Mouse (Mus musculus): ENCODE results near the gene Btbd17. TPM values are rescaled to one million over a fixed set of nuclear protein-coding genes. Genes with fewer than 3 reads are reported as not detected.

The Btbd17 gene
- polyA plus RNA-seq, 1 experiment from 2014 or later, result not detected

- Histone ChIP-seq H3K27me3 (replicated peaks) (peaks cover 13% of the 10 kb centered on the region), H3K9ac (no peak overlapping the region), H3K9me3 (no peaks in the 10 kb centered on the region), H3K4me2 (no peak overlapping the region), H3K4me1 (no peaks in the 10 kb centered on the region), H3K36me3 (no peaks in the 10 kb centered on the region), H3K4me3 (no peak overlapping the region), H3K27ac (replicated peaks) (no peak overlapping the region)
- WGBS, result 78% methylated on average over 12 of the region's 12 CpGs
- no peak for ATAC-seq (ENCODE audit: extremely low read depth, insufficient number of reproducible peaks, low FRiP score, low TSS enrichment)
Measured at GRCm38 (mm10) chr11:114747564-114748138, 48.1 kb downstream of the Btbd17 start.

GRCm38 (mm10) chr11:114745134-114745533 is 50.6 kb downstream of the Btbd17 start:
- Histone ChIP-seq H3K27ac (replicated peaks) (no peak overlapping the region), H3K27me3 (replicated peaks) (peaks cover 16% of the 10 kb centered on the region), H3K4me1 (peaks cover 8% of the 10 kb centered on the region), H3K9me3 (no peaks in the 10 kb centered on the region), H3K9ac (peak overlapping the region; percentile 65), H3K4me3 (no peak overlapping the region), H3K4me2 (peak overlapping the region; percentile 45), H3K36me3 (no peaks in the 10 kb centered on the region)
- no peak for ATAC-seq (ENCODE audit: extremely low read depth, insufficient number of reproducible peaks, low FRiP score, low TSS enrichment)
- WGBS, result under 1% methylated on average over 12 of the region's 12 CpGs

- H3K36me3 ChIP-seq, result no peaks in the 10 kb centered on the region
Measured at GRCm38 (mm10) chr11:114741451-114741850, 54.3 kb downstream of the Btbd17 start.

More at GRCm38 (mm10) chr11:114741451-114741850, 54.3 kb downstream of the Btbd17 start:
- no peaks in the 10 kb centered on the region for H3K9me3 ChIP-seq
- WGBS, result 58% methylated on average over 6 of the region's 6 CpGs
- no peak overlapping the region for H3K4me3 ChIP-seq
- peaks cover 11% of the 10 kb centered on the region for H3K4me1 ChIP-seq
- no peak overlapping the region for H3K4me2 ChIP-seq
- ATAC-seq (ENCODE audit: extremely low read depth, insufficient number of reproducible peaks, low FRiP score, low TSS enrichment), result no peak
- H3K9ac ChIP-seq, result no peak overlapping the region
- H3K27me3 ChIP-seq (replicated peaks), result peaks cover 24% of the 10 kb centered on the region
- no peak overlapping the region for H3K27ac ChIP-seq (replicated peaks)

Other genes starting within 250 kb of the Btbd17 start
- 754 and 817 TPM in 2 replicates for gene Rpl38, start 127.4 kb downstream of the Btbd17 start, polyA plus RNA-seq (2015; fragmentation: Nextera tagmentation; extraction: Ambion mirVana)
- 7.5 and 7.7 TPM in 2 replicates for gene Ttyh2, start 120.5 kb downstream of the Btbd17 start, polyA plus RNA-seq (2015; fragmentation: Nextera tagmentation; extraction: Ambion mirVana)
- 0.13 and 0.36 TPM in 2 replicates for gene Dnaic2, start 68.5 kb downstream of the Btbd17 start, polyA plus RNA-seq (2015; fragmentation: Nextera tagmentation; extraction: Ambion mirVana)
- 0.17 TPM in 1 of 2 replicates, not detected in the other for gene Kif19a, start 30.6 kb downstream of the Btbd17 start, polyA plus RNA-seq (2015; fragmentation: Nextera tagmentation; extraction: Ambion mirVana)
- gene Gpr142, start 3.0 kb upstream of the Btbd17 start, polyA plus RNA-seq (2015; fragmentation: Nextera tagmentation; extraction: Ambion mirVana), result not detected in 2 replicates
- 20.6 and 20.7 TPM in 2 replicates for gene Gprc5c, start 55.2 kb upstream of the Btbd17 start, polyA plus RNA-seq (2015; fragmentation: Nextera tagmentation; extraction: Ambion mirVana)
- 0.82 and 1.4 TPM in 2 replicates for gene Cd300a, start 94.1 kb upstream of the Btbd17 start, polyA plus RNA-seq (2015; fragmentation: Nextera tagmentation; extraction: Ambion mirVana)
- gene Cd300lb, start 138.4 kb upstream of the Btbd17 start, polyA plus RNA-seq (2015; fragmentation: Nextera tagmentation; extraction: Ambion mirVana), result 0.45 and 0.49 TPM in 2 replicates
- not detected in 2 replicates for gene Cd300c, start 173.2 kb upstream of the Btbd17 start, polyA plus RNA-seq (2015; fragmentation: Nextera tagmentation; extraction: Ambion mirVana)
- 0.05 and 0.40 TPM in 2 replicates for gene Cd300ld, start 194.0 kb upstream of the Btbd17 start, polyA plus RNA-seq (2015; fragmentation: Nextera tagmentation; extraction: Ambion mirVana)
- 1.6 and 1.9 TPM in 2 replicates for gene Cd300c2, start 205.9 kb upstream of the Btbd17 start, polyA plus RNA-seq (2015; fragmentation: Nextera tagmentation; extraction: Ambion mirVana)
- gene Cd300ld2, start 220.2 kb upstream of the Btbd17 start, polyA plus RNA-seq (2015; fragmentation: Nextera tagmentation; extraction: Ambion mirVana), result not detected in 2 replicates
- not detected in 2 replicates for gene Cd300ld4, start 231.1 kb upstream of the Btbd17 start, polyA plus RNA-seq (2015; fragmentation: Nextera tagmentation; extraction: Ambion mirVana)
- gene Cd300ld5, start 241.8 kb upstream of the Btbd17 start, polyA plus RNA-seq (2015; fragmentation: Nextera tagmentation; extraction: Ambion mirVana), result not detected in 2 replicates

Data from heart, embryonic 13.5 days (tissue).